Mouse (Mus musculus) colon, adult 2 months (tissue): ENCODE measurements around the gene Sec63. TPM values are rescaled to one million over a fixed set of nuclear protein-coding genes. Genes with fewer than 3 reads are reported as not detected.

Source experiments
- polyA plus RNA-seq: library from polyadenylated mRNA; depleted of rRNA; stranded (reverse); fragments of >200 nt; gene quantifications from 2 replicates; pipeline ENCODE4 v1.2.3, GENCODE M21; 2012; rRNA removed

Sec63 gene
- polyA plus RNA-seq: 6.5 and 8.5 TPM in 2 replicates

DNA sequence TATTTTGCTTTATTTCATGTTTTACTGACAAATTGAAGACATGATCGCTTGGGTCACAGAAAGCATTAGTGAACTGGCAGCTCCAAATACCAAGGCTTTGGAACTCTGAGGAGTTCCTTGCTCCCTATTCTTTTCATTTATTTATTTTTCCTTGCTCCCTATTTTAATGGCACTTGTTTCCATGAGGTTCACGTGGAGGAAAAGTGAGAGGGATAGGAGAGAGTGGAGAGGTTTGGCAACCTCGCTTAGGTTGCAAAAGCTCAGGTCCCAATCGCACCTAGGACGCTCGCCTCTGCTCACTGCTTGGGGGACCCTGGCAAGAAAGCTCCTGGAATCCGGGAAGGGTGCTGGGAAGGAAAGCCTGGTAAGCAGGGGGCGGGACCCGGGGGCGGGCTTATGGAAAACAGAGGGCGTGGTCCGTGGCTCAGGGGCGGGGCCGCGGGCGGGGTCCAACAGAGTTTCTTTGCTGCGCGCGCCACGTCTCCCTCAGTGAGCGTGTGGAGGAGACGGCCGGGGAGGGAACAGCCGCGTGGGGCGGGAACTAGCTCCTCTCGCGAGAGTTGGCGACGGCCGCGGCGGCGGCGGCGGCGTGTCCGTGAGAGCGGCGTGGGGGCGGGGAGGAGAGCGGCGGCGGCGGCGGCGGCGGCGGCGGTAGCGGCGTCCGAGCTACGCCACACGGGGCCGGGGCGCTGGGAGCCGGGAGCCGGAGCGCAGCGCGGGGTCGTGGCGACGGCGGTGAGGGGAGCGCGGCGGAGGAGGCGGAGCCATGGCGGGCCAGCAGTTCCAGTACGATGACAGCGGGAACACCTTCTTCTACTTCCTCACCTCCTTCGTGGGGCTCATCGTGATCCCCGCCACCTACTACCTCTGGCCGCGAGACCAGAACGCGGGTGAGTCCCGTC lies at the start of gene Sec63:
Sec63 (plus strand) TSS at position 498 of the 902 bp plus-strand sequence.

DNA sequence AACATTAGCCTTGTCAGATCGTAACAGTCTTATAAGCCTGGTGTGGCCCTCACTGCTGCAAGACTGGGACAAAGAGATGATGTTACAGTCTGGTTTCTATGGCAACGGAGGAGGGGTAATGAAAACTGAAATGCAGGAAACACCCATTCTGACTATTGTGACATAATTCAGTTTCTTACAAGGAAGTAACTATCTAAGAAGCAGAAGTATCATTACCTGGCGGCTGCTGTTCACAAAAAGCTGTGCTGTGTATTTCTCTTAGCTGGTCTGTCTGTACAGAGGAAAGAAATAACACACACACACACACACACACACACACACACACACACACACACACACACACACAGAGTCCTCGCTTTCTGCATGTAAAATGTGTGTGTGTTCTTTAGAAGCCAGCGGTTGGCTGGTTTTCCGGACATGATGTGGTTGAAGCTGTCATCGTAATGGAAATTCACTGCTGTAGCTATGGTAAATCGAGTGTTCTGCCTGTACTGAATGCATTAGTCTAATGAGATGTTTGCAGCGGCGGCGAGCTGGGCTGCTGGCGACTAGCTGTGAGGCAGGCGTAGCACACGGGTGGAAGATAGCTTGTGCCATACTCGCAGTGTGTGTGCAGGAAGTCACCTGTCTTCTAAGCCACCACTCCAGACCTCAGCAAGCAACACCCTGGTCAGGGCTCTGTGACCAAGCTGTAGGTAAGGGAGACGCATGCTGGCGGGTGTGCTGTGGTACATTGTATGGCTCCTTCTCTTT lies 99.0 kb downstream of the Sec63 start, which contains the start of gene Scml4:
Scml4 (plus strand) TSS at position 212 of the 753 bp plus-strand sequence.

Other genes with a start within 250 kb of the Sec63 start
- not detected in 2 replicates for gene Nr2e1, start 177.9 kb upstream of the Sec63 start, polyA plus RNA-seq
- gene Ostm1, start 177.7 kb upstream of the Sec63 start, polyA plus RNA-seq: 15.1 and 17.4 TPM in 2 replicates
- 14.3 and 16.8 TPM in 2 replicates for gene Scml4, start 98.9 kb downstream of the Sec63 start, polyA plus RNA-seq